Mouse (Mus musculus) urinary bladder, postnatal 10 days (tissue): ENCODE data around the gene Trpm1.
A peak's percentile ranks its signal among the peaks of the same experiment; 100 is the strongest.

ENCODE experiments used
- DNase-seq: peaks from one replicate; pipeline ENCODE4 v3.0.0; 2022; ENCODE audit warnings: low spot score

Gene Trpm1

DNA sequence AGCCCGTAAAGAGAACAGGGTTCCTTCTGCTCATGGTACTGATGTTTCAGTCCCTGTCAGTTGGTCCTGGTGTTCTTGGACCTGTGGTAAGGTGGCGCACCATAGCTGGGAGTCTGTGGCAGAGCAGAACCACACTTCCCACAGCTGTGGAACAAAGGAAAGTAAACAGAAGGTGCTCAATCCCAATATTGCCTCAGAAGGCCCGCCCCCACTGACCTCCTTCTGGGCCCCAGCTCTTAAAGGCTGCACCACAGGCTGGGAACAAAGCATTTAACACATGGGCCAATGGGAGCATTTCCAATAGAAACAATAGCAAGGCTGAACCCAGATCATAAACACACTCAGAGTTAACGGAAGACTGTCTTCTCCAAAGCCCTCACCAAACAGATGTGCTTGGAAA, 82.9 kb downstream of the Trpm1 start:
- DNase-seq = no peak

GRCm38 (mm10) chr7:64237747-64238146, 84.1 kb downstream of the Trpm1 start:
- DNase-seq = no peak

DNA sequence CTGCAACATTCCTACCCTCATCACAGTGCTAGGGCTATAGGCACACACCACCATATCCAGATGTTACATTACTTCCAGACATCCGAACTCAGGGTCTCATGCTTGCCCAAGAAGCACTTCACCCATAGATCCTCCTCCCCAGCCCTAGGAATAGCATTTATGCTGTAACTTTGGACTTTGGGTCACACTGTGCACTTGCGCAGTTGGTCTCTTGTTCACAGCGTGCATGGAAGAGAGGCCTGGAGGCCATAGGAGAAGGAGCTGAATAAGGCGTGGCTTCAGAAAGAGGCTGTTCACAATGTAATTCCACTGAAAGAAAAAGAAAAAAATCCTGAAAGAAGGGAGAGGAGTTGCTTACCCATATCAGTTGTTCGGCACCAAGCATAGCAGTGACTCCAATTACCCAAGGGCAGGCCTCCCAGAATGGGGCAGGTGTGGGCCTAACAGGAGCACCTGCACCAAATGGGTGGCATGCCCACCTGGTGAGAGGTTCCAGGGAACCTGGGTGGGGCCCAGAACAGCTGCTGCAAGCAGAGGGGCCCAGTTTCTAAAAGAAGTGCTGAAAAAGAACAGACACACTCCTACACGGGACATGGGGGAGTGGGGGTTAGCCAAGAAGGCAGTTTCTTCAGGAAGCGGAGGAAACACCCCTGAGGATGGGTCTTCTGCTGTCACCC, 84.9 kb downstream of the Trpm1 start:
- no peak for DNase-seq

DNA sequence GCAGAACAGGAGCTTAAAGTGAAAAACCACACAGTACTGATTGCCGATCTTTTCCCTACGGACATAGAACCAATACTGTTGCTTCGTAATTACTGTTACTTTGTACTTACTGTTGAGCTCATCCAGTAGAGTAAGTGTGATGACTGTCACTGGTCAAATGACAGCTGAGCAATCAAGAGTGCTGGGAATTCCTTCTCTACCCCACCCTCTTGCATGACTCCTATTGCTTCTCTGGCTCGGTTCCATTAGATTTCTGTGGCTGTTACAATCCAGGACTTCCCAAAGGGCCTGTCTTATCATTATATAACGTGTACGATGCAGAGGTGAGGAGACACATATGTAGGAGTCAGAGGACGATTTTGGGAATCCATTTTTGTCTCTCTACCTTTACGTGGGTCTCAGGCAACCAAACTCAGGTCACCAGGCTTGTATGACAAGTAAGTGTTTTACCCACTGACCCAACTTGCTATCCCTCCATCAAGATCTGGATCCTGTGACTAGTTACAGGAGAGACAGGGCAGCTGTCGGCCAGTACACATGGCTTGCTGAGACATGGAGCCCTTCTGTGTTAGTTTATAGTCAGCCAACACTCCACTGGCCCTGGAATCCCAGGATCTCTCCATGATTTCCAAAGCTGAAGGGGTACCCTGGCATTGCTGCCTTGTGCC, 85.6 kb downstream of the Trpm1 start:
- no peak for DNase-seq

GRCm38 (mm10) chr7:64239806-64240315, 86.2 kb downstream of the Trpm1 start:
- DNase-seq = no peak

DNA sequence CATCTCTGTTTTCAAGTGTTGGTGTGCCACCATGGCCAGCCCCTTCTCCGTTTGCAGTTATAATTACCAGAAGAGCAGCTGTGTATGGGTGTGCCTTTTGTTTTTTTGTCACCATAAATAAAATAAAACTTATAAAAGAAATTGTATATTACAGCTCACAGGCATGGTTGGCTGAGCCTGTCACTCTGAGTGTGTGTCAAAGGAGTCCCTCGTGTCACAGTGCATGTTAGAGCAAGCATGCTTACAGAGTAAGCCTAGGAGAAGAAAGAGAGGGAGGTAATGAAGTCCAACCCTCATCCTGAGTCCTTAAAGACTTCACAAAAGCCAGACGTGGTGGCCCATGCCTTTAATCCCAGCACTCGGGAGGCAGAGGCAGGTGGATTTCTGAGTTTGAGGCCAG, 88.8 kb downstream of the Trpm1 start:
- no peak for DNase-seq

DNA sequence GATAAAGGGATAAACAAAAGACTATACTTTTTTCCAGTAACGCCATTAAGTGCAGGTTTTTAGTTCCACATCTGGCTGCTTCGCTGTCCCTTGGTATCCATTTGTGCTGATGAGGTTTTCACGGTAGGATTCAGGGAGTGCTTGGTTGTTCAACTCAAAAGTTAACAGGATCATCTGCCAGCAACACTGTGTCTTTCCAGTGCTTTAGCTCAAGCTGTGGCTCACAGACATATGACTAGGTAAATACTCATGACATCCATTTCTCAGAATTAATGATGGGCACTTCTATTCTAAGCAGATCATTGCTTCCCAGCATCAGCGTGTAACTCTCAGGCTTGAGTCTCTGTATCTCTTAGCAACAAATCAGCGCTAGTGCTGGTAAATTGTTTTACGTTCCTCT, 90.7 kb downstream of the Trpm1 start:
- DNase-seq = no peak

DNA sequence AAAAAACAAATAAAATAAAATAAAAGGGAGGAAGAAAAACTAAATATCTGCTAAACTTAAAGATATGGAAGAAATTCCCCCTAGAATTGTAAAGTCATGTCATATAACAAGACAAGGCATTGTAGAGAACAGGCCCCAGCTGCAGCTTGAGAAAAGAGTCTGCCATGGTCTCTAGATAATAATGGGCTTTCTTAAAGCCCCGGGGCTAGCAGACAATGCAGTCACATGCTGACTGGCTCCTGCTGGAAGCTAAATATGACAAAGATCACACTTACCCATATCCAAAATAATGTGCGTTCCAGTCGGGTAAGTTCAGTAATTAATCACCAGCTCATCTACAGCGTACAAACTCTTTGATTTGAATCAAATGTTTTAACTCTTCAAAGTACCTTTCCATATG, 93.1 kb downstream of the Trpm1 start:
- DNase-seq = no peak

DNA sequence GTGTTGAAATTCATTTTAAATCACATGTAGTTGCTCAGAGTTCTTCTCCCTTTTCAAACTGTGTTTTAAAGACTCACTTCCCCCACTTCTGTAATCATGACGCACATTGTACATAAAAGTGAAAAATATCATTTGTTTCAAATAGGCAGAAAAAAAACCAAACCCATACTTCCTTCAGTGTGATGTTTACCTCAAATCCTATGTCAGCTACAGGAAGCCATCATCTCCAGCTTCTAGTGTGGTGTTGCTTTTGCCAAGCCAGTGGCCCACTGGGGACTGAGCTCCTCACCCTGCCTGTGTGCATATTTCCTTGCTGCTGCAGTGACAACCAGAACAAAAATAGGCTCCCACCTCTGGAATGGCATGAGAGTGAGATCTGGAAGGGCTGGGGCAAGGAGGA, 94.7 kb downstream of the Trpm1 start:
- no peak for DNase-seq

- DNase-seq = no peak
These were observed 96.1 kb downstream of the Trpm1 start for GRCm38 (mm10) chr7:64249715-64250114.

DNA sequence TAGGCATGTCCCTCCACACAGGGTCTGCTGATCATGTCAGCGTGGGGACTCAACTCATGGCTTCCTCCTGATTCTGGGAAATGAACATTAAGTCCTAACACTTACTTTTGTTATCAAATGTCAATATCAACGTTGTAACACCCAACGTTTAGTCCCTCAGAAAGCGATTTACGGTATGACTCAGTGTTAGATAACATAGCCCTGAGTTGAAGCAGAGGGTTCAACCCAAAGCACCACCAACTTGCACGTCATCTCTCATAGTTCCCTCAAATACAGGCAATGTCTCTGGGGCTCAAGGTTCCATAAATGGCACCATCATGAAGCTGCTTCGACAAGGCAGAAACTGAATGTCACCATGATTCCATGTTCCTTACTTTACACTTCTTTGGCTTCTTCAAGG, 96.8 kb downstream of the Trpm1 start:
- no peak for DNase-seq

DNA sequence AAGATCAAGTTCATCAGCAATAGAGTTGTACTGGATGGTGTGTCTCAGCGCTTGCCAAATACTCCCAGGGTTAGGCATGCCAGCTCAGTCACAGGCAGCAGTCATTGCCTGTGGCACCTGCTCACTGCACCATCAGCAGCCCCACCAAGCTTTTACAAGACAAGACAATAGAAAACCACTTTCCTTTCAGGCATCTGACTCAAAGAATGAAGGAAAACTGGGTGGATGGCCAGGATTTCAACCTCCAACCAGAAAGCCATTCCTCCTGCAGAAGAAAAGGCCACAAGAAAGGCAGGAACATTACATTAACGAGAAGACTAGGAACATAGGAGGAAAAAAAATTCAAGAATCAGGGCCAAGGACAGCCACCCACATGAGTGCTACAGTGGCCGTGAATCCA, 100.1 kb downstream of the Trpm1 start:
- DNase-seq = no peak

DNA sequence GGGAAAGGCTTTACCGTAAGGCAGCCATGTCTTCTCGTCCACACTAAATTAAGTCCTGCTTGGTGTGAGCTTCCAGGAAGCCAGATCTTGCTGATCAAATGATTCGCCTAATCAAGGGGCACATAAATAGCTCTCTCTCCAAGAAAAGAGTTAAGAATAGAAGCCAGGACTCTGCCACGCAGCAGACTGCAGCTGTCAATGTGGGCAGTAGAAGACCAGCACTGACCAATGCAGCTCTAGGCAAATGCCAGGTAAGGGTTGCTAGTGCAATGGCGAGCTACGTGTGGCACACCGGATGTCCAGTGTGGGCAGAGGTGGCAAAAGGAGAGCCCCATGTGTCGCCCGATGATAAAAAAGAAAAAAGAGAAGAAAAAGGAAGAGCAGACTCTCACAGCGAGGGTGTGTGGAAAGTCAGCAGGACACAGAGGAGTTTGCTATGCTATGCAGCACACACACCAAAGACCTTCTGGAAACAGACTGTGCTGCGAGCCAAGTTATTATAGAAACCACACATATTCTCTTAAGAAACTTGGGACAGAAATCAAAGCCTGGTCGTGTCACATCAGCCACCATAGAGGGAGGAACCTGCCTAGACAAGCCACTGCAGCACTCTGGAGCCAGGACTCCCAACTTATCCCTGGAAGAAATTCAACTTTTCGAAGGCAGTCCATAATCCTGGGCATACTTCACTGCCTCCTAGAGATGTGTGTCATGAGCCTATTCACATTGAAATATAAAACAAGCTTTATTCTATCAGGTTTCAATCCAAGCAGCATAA, 112.1 kb downstream of the Trpm1 start:
- DNase-seq = no peak

DNA sequence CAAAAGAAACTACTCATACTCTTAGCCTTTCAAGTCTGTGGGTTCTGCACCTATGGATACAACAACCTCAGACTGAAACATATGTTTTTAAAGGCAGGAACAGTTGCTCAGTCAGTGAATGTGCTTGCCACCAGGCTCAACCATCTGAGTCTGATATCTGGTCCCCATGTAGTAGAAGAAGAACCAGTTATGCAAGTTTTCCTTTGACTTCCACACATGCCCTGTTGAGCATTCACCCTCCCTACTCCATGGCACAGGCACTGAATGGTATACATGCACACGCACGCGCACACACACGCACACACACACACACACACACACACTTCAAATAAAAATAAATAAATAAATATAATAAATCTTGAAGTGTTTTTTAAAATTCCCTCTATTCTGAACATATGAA, 113.0 kb downstream of the Trpm1 start:
- no peak for DNase-seq

- DNase-seq = no peak
These were observed 118.3 kb downstream of the Trpm1 start for GRCm38 (mm10) chr7:64271926-64272325.

DNA sequence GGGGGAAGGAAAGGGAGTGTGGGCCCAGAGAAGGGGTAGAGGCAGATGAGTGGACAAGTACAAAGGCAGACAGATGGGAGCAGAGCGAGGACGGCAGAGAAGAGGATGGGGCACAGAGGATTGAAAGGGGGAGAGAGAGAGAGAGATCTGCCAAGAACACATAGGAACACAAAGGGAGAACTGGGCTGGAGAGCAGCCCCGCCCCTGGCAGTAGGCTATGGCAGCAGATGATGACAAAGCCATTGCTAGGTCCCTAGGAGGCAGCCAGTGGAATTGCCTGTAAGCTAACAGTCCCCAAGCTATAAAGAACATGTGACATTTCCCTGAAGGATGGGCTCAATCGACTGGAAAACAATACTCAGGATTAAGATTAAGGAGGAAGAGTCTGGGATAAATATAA, 121.9 kb downstream of the Trpm1 start:
- DNase-seq = no peak

- no peak for DNase-seq
These were observed 123.3 kb downstream of the Trpm1 start for GRCm38 (mm10) chr7:64276921-64277320.

GRCm38 (mm10) chr7:64278526-64278925, 124.9 kb downstream of the Trpm1 start:
- DNase-seq = no peak

DNA sequence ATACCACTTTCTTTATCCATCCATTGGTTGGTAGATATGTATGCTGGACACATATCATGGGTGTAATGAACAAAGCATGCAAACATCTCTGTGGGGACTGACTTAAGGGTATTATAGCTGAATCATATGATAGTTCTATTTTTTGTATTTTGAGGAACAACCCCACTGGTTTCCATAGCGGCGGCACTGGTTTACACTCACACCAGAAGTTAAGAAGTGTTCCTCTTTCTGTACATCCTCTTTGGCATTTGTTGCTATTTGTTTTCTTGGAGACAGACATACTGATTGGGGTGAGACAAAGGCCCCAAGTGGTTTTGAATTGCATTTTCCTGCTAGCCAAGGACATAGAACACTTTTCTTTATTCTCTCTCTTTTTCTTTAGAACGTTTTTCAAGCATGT, 125.9 kb downstream of the Trpm1 start:
- DNase-seq = no peak

DNA sequence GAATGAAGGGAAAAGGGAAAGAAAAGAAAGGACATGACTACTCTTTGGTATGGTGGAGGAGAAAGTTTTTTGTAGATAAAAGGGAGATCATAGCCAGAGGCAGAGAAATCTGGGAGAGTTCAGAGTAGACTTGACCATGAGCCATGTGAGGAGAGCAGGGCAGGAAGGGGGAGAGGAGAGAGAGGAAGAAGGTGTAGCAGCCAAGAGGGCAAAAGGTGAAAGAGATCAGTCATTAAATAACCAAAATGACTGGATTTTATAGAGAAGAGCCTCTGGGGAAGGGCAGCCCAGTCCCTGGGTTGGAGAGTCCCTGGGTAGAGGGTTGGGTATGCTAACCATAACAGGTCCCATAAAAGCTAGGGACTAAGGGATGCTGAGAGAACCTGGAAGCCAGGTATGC, 132.9 kb downstream of the Trpm1 start:
- no peak for DNase-seq

GRCm38 (mm10) chr7:64287414-64288091, 133.9 kb downstream of the Trpm1 start, which contains the start of gene Mtmr10:
TSS of gene Mtmr10 (plus strand) at chr7:64287653.
- peak; percentile 95 for DNase-seq

GRCm38 (mm10) chr7:64289416-64289815, 135.8 kb downstream of the Trpm1 start:
- no peak for DNase-seq
